Mouse (Mus musculus): ENCODE results near the gene Magi2.

Magi2 gene

GRCm38 (mm10) chr5:20582995-20583435 lies 1356.2 kb downstream of the Magi2 start:
- intact Hi-C loops (cut with DNase I): no loop called here

- intact Hi-C loops (cut with DNase I): no loop called here
Observed at GRCm38 (mm10) chr5:20583639-20584038, 1356.8 kb downstream of the Magi2 start.

- intact Hi-C loops (cut with DNase I): no loop called here
Observed at GRCm38 (mm10) chr5:20584769-20585168, 1357.9 kb downstream of the Magi2 start.

GRCm38 (mm10) chr5:20589731-20590130 lies 1362.9 kb downstream of the Magi2 start:
- intact Hi-C loops (cut with DNase I): no loop called here

GRCm38 (mm10) chr5:20598196-20598595 lies 1371.4 kb downstream of the Magi2 start:
- intact Hi-C loops (cut with DNase I): no loop called here

- intact Hi-C loops (cut with DNase I): no loop called here
Observed at GRCm38 (mm10) chr5:20603756-20604469, 1377.1 kb downstream of the Magi2 start.

- intact Hi-C loops (cut with DNase I): no loop called here
Observed at GRCm38 (mm10) chr5:20606497-20606896, 1379.7 kb downstream of the Magi2 start.

GRCm38 (mm10) chr5:20607503-20607902 lies 1380.7 kb downstream of the Magi2 start:
- intact Hi-C loops (cut with DNase I): no loop called here

- intact Hi-C loops (cut with DNase I): no loop called here
Observed at GRCm38 (mm10) chr5:20609206-20609935, 1382.5 kb downstream of the Magi2 start.

- intact Hi-C loops (cut with DNase I): no loop called here
Observed at GRCm38 (mm10) chr5:20610640-20611039, 1383.8 kb downstream of the Magi2 start.

GRCm38 (mm10) chr5:20612616-20613015 lies 1385.8 kb downstream of the Magi2 start:
- intact Hi-C loops (cut with DNase I): no loop called here

- intact Hi-C loops (cut with DNase I): no loop called here
Observed at GRCm38 (mm10) chr5:20614891-20615290, 1388.1 kb downstream of the Magi2 start.

GRCm38 (mm10) chr5:20620596-20621511 lies 1394.0 kb downstream of the Magi2 start:
- intact Hi-C loops (cut with DNase I): no loop called here

- intact Hi-C loops (cut with DNase I): no loop called here
Observed at GRCm38 (mm10) chr5:20622417-20622816, 1395.6 kb downstream of the Magi2 start.

- intact Hi-C loops (cut with DNase I): no loop called here
Observed at GRCm38 (mm10) chr5:20622837-20623573, 1396.2 kb downstream of the Magi2 start.

GRCm38 (mm10) chr5:20625117-20625516 lies 1398.3 kb downstream of the Magi2 start:
- intact Hi-C loops (cut with DNase I): no loop called here

- intact Hi-C loops (cut with DNase I): no loop called here
Observed at GRCm38 (mm10) chr5:20628954-20629601, 1402.2 kb downstream of the Magi2 start.

GRCm38 (mm10) chr5:20634046-20634769 lies 1407.4 kb downstream of the Magi2 start:
- intact Hi-C loops (cut with DNase I): no loop called here

GRCm38 (mm10) chr5:20634822-20635221 lies 1408.0 kb downstream of the Magi2 start:
- intact Hi-C loops (cut with DNase I): no loop called here
